Mouse (Mus musculus) frontal cortex, adult 2 months (tissue): ENCODE measurements around the gene Runx1. TPM values are rescaled to one million over a fixed set of nuclear protein-coding genes. Genes with fewer than 3 reads are reported as not detected.

Experiments
- DNase-seq, 2 experiments: peaks; one replicate each; pipeline ENCODE4 v3.0.0; 2022; ENCODE audit warnings: low spot score in 1 of 2; ENCODE audit errors: extremely low spot score in 1 of 2
- polyA plus RNA-seq: library from polyadenylated mRNA; depleted of rRNA; stranded (reverse); fragments of >200 nt; gene quantifications from 2 replicates; pipeline ENCODE4 v1.2.3, GENCODE M21; 2012

Runx1 gene
- polyA plus RNA-seq, 1 experiment = 0.80 TPM

DNA sequence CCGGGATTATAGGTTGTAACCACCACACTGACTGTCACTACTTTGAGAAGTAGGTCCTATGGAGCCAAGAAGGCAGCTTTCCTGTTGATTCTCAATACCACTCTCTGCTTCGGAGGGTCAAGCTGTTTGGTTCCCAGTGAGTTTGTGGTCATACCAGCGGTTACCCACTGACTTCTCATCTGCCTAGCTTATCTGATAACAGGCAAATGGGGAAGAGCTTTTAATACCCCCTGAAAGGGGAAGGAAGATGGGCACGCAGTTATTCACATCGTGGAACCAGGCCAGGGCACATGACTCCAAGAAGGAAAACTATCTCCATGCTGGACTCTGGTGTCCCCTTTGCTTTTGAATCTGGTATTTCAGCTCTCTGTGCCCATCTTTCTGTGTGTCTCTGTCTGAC, 25.1 kb downstream of the Runx1 start:
- DNase-seq = peak in 1 of 2 experiments; percentile 8

DNA sequence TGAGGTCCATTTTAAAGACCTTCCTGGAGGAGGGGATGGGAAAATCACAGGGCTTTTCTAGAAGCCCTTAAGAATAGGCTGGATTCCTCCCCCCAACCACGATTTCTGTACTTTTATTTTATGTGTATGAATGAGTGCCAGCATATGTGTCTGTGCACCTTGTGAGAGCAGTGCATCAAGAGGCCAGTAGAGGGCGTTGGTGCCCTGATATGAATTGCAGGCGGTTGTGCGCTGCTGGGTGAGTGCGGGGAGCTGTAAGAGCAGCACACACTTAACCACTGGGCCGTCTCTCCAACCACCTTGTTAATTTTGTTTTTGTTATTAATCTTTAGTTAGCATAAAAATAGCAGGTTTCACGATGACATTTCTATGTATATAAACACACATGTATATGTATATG, 26.0 kb downstream of the Runx1 start:
- DNase-seq = no peak

DNA sequence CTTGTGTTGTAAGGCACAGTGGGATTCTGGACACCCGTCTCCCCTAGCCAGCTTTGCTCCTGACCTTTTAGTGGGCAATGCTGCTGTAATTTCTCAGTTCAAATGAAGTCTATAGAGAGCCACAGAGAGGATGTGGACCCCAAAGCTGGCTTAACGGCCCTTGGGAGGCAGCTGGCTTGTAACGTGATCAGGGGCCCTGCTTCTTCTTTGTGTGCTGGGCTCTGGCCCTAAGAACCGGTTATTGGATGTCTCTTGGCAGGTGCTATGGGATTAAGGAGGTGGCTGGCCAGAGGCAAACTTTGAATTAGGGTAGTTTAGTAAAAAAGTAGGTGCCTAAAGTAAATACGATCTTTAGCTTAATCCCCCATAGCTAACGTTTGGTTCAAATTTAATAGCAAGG, 31.8 kb downstream of the Runx1 start:
- DNase-seq = no peak

DNA sequence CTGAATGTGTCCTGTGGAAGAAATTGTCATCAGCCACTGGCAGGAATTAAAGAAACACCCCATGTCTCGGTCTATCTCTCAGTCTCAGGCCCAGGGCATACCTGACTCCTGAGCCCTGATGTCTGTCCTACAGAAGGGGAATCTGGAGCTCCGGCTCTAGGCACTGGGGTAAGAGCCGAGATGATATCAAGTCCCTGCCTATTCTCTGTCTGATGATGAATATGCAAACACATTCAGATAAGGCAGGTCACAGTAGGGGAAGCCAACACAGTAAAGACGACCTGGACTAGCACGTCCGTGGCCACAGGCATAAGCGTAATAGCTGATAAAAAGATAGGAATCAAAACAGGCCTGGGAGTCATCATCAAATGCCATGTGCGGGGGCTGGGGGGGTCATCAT, 32.2 kb downstream of the Runx1 start:
- DNase-seq = no peak

DNA sequence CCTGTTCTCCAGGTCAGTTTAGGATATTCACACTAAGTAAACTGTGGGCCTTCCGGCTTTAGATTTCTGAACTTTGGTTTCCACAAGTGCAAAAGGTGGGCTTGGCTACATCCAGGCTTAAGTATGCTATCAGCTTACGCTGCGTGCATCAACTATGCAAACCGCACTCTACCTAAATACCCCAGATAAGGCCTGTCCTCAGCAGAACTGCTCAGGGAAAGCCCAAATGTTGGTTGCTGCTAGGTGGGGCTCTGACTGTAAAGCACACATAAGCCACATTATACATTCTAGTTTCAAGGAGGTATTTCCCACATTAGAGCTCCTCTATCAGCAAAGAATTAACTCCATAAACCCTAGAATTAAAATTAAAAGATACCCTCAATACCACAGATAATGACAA, 33.0 kb downstream of the Runx1 start:
- DNase-seq = no peak

DNA sequence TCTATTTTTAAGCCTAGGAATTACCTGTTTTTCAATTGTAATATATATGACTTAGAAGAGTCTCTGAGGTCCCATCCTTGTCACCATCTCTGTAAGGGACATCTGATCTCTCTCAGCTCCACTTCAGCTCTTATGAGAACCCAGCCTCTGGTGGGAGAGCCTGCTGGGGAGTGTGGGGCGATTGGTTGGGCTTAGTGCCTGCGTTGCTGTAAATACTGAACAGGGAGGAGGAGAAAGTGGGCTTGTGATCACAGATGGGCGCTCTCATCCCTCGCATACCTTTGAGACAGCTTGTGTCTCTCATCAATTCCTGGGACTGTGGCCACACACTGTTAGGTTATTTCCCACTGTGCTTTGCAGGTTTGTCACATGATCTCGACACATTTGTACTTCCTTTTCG, 35.3 kb downstream of the Runx1 start:
- no peak for DNase-seq

DNA sequence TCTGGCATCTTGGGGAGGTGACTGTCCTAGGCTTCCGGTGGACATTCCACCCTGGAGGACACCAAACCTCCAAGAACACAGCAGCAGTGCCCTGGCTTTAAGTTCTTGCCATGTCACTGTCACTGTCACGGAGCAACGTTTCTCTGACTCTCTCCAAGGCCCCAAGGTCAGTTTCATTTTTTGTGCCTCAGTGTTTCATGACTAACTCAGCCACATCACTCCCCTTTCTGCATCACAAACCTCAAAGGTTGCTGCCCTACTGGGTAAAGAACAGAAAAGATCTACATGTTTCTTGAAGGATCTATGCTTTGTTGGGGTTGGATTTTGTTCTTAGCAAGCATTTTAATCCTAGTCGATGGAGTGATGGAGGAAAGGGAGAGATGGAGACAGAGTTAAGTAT, 36.1 kb downstream of the Runx1 start:
- DNase-seq = no peak

DNA sequence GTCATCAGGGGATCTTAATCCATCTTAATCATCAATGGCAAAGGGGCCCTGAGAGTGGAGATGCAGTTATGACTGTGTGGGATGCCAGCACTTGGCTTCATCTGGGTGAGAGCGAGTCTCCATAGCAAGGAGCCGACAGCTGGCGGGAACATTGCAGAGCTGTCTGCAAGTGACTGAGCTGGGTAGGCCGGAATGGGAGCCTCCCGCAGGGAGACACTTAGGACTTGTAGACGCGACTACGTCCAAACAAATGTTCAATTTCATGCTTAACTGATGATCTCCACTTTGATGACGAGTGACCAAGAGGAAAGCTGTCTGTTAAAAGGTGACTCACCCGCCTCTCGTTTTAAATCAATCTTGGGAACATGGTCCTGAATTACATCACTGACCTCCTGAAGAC, 37.5 kb downstream of the Runx1 start:
- peak in 1 of 2 experiments; percentile 27 for DNase-seq

DNA sequence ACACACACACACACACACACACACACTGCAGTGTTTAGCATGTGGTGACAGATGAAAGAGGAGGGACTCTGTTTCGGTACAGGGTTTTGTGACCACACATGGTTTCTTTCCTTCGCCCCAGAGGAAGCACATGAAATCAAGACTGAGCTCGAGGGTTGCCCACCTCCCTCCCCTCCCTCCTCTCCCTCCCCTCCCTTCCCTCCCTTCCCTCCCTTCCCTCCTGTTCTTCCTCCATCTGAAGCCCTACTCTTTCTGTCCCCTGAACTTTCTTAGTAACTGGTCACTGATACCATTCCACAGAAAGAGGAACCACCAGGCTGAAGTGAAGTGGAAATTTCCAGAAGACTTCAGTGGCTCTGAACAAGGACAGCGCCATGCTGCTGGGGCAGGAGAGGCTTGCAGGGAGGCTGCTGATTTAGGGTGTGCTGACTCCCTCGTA, 39.0 kb downstream of the Runx1 start:
- no peak for DNase-seq

DNA sequence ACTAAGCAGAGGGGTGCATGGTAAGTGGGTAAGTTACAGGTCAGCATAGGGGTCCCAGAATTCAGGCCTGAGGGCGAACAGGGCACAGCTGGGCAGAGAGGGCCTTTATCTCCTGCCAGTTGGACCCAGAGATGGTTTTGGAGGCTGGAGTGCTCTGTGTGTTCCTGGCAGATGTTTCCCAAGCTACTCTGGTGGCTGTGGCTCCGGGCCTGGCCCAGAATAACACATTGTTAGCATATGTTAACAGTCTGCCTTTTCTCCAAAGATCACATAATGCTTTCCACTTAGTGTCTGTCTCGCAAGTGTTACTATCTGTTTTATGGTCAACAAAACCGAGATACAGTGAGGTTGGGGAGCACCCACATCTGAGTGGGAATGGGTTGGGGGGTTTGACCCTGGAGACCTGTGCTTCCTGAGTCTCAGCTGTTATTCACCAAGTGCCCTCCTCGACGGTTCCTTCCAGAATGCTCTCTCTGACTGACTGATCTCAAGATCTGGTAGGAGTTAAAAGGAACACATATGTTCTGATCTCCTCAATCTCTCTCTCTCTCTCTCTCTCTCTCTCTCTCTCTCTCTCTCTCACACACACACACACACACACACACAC, 39.6 kb downstream of the Runx1 start:
- no peak for DNase-seq

- DNase-seq = no peak
These were observed 42.3 kb downstream of the Runx1 start for GRCm38 (mm10) chr16:92783651-92784131.

DNA sequence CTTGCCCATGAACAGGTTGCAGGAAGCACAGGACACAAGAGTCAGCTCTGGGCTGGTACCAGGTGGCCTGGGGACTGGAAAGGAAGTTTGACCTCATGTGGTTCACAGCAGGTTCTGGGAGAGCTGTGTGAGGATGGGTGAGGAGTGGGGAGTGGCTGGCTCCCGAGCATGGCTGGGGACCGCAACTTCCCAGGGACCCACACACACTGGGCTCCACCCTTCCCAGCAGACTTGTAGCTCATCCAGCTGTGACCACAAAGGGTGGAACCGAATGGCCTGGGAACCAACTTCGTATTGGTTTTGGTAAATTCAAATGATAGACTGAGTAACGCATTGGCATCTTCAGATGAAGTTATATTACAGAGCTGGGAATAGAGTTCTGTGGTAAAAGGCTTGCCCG, 43.5 kb downstream of the Runx1 start:
- DNase-seq = no peak

GRCm38 (mm10) chr16:92779896-92780435, 46.0 kb downstream of the Runx1 start:
- DNase-seq = no peak

DNA sequence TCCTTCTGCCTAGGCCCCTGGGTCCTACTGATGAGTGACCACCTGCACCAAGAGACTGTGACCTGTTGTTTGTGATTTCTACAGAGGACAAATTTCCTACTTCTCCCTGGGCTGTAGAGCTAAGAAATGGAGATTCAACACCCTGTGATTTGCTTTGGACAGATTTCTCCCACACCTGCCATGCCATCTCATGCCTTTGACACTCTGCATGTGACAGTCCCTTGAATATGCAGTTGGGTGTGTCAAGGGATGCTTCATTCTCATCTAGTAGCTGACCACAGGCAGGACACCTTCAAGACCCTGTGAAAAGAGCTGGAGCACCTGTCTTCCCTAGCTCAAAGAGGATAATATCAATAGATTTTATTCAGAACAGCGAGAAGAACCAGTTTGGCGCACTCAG, 46.8 kb downstream of the Runx1 start:
- no peak for DNase-seq

GRCm38 (mm10) chr16:92778096-92778780, 47.7 kb downstream of the Runx1 start:
- DNase-seq = no peak

DNA sequence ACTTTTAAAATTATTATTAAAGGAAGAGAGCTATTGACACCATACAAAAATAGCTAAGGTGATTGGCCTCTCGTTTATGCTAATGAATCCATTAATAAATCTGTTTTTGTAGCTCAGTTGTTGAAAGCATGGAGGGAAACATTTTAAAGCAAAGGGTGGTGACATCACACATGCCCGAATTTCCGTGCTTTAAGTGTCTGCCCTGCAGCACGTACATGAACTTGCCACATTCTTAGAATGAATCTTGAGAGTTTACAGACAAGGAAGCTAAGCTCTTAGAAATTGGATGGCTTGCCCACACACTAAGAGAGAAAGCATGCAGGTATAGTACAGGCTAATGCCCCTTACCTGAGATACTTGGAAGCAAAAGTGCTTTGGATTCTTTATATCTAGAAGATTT, 58.1 kb downstream of the Runx1 start:
- no peak for DNase-seq

DNA sequence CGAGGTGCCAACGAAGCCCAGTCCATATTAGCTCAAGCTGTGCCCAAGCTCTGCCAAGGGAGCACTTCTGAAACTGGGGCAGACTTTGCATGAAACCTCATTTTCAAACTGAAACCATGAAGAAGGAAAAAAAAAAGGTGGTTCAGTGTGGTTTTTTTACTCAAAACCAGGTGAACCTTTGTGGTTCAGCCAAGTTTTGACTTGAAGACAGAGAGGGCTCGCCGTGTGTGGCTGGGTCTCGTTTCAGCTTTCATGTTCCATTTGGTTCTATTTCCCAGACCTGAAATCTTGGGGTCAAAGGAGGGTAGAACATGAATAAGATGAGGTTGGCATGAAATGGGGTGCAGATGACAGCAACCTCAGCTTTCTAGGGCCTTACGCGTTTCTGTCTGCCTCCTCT, 58.5 kb downstream of the Runx1 start:
- no peak for DNase-seq

DNA sequence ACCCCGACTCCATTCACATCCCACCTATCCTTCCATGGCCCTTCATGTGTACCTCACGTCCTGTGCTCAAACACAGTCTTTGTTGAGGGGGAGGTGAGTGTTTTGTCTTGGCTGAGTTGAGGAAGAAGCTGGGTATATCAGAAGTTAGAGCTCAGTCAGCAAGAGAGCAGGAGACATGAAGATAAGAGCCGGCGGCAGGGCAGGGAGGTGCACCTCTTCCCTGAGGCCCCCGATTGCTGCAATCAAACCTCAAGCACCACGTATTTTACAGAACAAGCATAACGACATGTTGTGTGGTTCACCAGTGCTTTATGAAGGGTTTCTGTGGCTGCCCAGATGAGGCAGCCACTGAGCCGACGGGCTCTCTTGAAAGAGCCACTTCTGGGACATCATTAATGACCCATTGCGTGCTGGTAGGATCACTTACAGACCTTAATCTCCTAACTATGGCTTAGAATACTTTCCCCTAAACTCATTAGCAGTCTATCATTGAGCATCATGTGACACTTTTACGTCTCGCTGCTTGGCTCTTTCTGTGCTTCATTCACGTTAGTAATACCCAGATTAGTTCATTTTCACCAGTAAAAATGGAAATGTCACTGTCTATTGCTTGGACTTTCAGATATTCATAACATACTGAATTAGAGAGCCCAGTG, 61.1 kb downstream of the Runx1 start:
- DNase-seq = no peak

GRCm38 (mm10) chr16:92763666-92764065, 62.3 kb downstream of the Runx1 start:
- no peak for DNase-seq

DNA sequence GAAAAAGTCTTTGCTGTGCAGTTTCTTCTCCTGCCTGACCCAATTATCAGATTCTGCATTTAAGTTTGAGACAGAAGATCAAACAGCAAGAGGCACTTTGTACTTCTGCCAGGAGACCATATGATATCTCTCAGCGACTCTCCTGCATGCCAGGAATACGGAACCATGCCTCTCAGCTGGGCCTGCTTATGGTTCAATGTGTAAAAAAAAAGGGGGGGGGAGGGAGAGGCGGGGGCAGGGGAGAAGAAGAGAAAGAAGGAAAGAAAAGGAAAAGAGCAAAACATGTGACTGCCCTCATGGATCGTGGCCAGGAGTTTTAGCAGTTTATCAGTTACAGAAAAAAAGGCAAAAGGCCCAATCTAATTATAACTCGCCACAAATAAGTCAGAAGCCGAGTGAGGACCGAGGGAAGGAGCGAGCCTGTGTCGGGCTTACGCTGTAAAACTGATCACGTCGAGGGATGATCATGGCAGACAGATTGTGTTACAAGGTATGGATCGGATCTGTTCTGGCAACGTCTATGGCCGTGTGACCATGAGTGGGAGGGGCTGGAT, 63.9 kb downstream of the Runx1 start:
- DNase-seq = peak; percentile 14 to 32

GRCm38 (mm10) chr16:92760091-92760490, 65.9 kb downstream of the Runx1 start:
- no peak for DNase-seq
